Mouse (Mus musculus) embryonic facial prominence, embryonic 13.5 days (tissue): Measurements from ENCODE around the gene Pithd1. TPM values are rescaled to one million over a fixed set of nuclear protein-coding genes. Genes with fewer than 3 reads are reported as not detected.

ENCODE experiments used
- ATAC-seq: fragments of 200-750 bp; cut with Nextera tagmentation; 2 replicates; pipeline ENCODE4 v1.8.0; 2017; ENCODE audit warnings: low read depth; ENCODE audit not compliant: insufficient number of reproducible peaks, insufficient read depth, low FRiP score, low TSS enrichment
- H3K27ac ChIP-seq: fragments of 300-500 bp; sonication (generic); 2 replicates; pipeline ENCODE4 v1.5.1; 2015; ENCODE audit warnings: moderate library complexity, mild to moderate bottlenecking, inconsistent platforms
- H3K27me3 ChIP-seq: fragments of 300-500 bp; sonication (generic); 2 replicates; pipeline ENCODE4 v1.6.1; 2015; ENCODE audit warnings: mild to moderate bottlenecking, inconsistent platforms
- H3K36me3 ChIP-seq: fragments of 300-500 bp; sonication (generic); 2 replicates; pipeline ENCODE4 v1.6.1; 2015; ENCODE audit warnings: mild to moderate bottlenecking, inconsistent platforms
- H3K4me1 ChIP-seq: fragments of 300-500 bp; sonication (generic); 2 replicates; pipeline ENCODE4 v1.6.1; 2015; ENCODE audit warnings: inconsistent platforms
- H3K4me2 ChIP-seq: fragments of 300-500 bp; sonication (generic); 2 replicates; pipeline ENCODE4 v1.6.1; 2015; ENCODE audit warnings: moderate library complexity, mild to moderate bottlenecking, inconsistent platforms
- H3K4me3 ChIP-seq: fragments of 300-500 bp; sonication (generic); 2 replicates; pipeline ENCODE4 v1.5.1; 2015; ENCODE audit warnings: mild to moderate bottlenecking, inconsistent platforms
- H3K9ac ChIP-seq: fragments of 300-500 bp; sonication (generic); 2 replicates; pipeline ENCODE4 v1.6.1; 2015; ENCODE audit warnings: mild to moderate bottlenecking, inconsistent platforms
- H3K9me3 ChIP-seq: fragments of 300-500 bp; sonication (generic); 2 replicates; pipeline ENCODE4 v1.6.1; 2016; ENCODE audit warnings: inconsistent platforms
- WGBS: fragments of 180-500 bp; shearing (Covaris S2); methylation state at CpG from one replicate; pipeline ENCODE4 v1.1.7; 2015; ENCODE audit warnings: mixed read lengths; 5-methylcytosine and 5-hydroxymethylcytosine counted together
- polyA plus RNA-seq: library from polyadenylated mRNA; unstranded; fragments of >200 nt; fragmentation: Nextera tagmentation; extraction: Ambion mirVana; gene quantifications from 2 replicates; pipeline ENCODE4 v1.2.1, GENCODE M21; 2015

Gene Pithd1
- polyA plus RNA-seq, 1 experiment from 2014 or later: 59.9 TPM

- Histone ChIP-seq H3K4me2 (no peak overlapping the region), H3K36me3 (peaks cover 53% of the 10 kb centered on the region), H3K9me3 (no peaks in the 10 kb centered on the region), H3K27ac (no peak overlapping the region), H3K27me3 (no peaks in the 10 kb centered on the region), H3K4me1 (peaks cover 36% of the 10 kb centered on the region), H3K9ac (no peak overlapping the region; the same call in 1 of the 2 replicates), H3K4me3 (no peak overlapping the region)
- 68% methylated on average over 19 of the region's 19 CpGs for WGBS
- no peak for ATAC-seq
These were observed 18.7 kb downstream of the Pithd1 start for GRCm38 (mm10) chr4:135968271-135968869.

- Histone ChIP-seq H3K4me2 (no peak overlapping the region), H3K27me3 (no peaks in the 10 kb centered on the region), H3K4me1 (peaks cover 32% of the 10 kb centered on the region), H3K36me3 (peaks cover 53% of the 10 kb centered on the region), H3K9ac (no peak overlapping the region), H3K4me3 (no peak overlapping the region), H3K9me3 (no peaks in the 10 kb centered on the region), H3K27ac (no peak overlapping the region)
- WGBS: 91% methylated on average over 18 of the region's 18 CpGs
- ATAC-seq: no peak
These were observed 19.8 kb downstream of the Pithd1 start for GRCm38 (mm10) chr4:135967086-135967760.

- peaks cover 60% of the 10 kb centered on the region for H3K36me3 ChIP-seq
- WGBS: 90% methylated on average over 16 of the region's 16 CpGs
- no peaks in the 10 kb centered on the region for H3K27me3 ChIP-seq
- peaks cover 25% of the 10 kb centered on the region for H3K4me1 ChIP-seq
- ATAC-seq: no peak
- H3K4me2 ChIP-seq: no peak overlapping the region
- no peak overlapping the region for H3K4me3 ChIP-seq
- no peaks in the 10 kb centered on the region for H3K9me3 ChIP-seq
- no peak overlapping the region for H3K27ac ChIP-seq
- no peak overlapping the region for H3K9ac ChIP-seq
These were observed 20.8 kb downstream of the Pithd1 start for GRCm38 (mm10) chr4:135966283-135966682.

- Histone ChIP-seq H3K4me3 (peak overlapping the region; percentile 71; the same call in 1 of the 2 replicates), H3K27me3 (no peaks in the 10 kb centered on the region), H3K4me2 (peak overlapping the region; percentile 97), H3K9me3 (no peaks in the 10 kb centered on the region), H3K36me3 (peaks cover 66% of the 10 kb centered on the region), H3K9ac (no peak overlapping the region), H3K4me1 (peaks cover 17% of the 10 kb centered on the region), H3K27ac (no peak overlapping the region)
- 82% methylated on average over 9 of the region's 9 CpGs for WGBS
- ATAC-seq: no peak
These were observed 22.0 kb downstream of the Pithd1 start for GRCm38 (mm10) chr4:135965113-135965512.

GRCm38 (mm10) chr4:135964426-135964825 is 22.6 kb downstream of the Pithd1 start:
- Histone ChIP-seq H3K36me3 (peaks cover 65% of the 10 kb centered on the region), H3K4me3 (peak overlapping the region; percentile 71), H3K9me3 (no peaks in the 10 kb centered on the region), H3K27me3 (no peaks in the 10 kb centered on the region), H3K4me1 (peaks cover 17% of the 10 kb centered on the region), H3K9ac (peak overlapping the region; percentile 89), H3K27ac (peak overlapping the region; percentile 91), H3K4me2 (peak overlapping the region; percentile 97)
- peak; percentile 12; the same call in 1 of the 2 replicates for ATAC-seq
- WGBS: 2% methylated on average over 12 of the region's 12 CpGs

- WGBS: under 1% methylated on average over 56 of the region's 56 CpGs
- Histone ChIP-seq H3K36me3 (peaks cover 65% of the 10 kb centered on the region), H3K4me1 (peaks cover 17% of the 10 kb centered on the region), H3K4me2 (peak within 1 kb of the TSS; percentile 97), H3K4me3 (peak within 1 kb of the TSS; percentile 71), H3K27ac (peak within 1 kb of the TSS; percentile 91), H3K27me3 (no peaks in the 10 kb centered on the region), H3K9me3 (no peaks in the 10 kb centered on the region), H3K9ac (peak within 1 kb of the TSS; percentile 89)
- ATAC-seq: peak; percentile 87
These were observed 23.4 kb downstream of the Pithd1 start, which contains the start of gene Gale for GRCm38 (mm10) chr4:135963457-135964193. TSS of gene Gale (plus strand) at chr4:135963727.

- Histone ChIP-seq H3K36me3 (peaks cover 65% of the 10 kb centered on the region), H3K4me2 (peak overlapping the region; percentile 97), H3K27ac (peak overlapping the region; percentile 91), H3K9ac (peak overlapping the region; percentile 89), H3K4me3 (peak overlapping the region; percentile 71), H3K4me1 (peaks cover 17% of the 10 kb centered on the region), H3K27me3 (no peaks in the 10 kb centered on the region), H3K9me3 (no peaks in the 10 kb centered on the region)
- WGBS: 4% methylated on average over 15 of the region's 15 CpGs
- no peak for ATAC-seq
These were observed 24.1 kb downstream of the Pithd1 start for GRCm38 (mm10) chr4:135962946-135963345.

- Histone ChIP-seq H3K27ac (no peak overlapping the region), H3K4me3 (no peak overlapping the region), H3K4me2 (no peak overlapping the region), H3K9ac (no peak overlapping the region), H3K27me3 (no peaks in the 10 kb centered on the region), H3K4me1 (peaks cover 17% of the 10 kb centered on the region), H3K36me3 (peaks cover 65% of the 10 kb centered on the region), H3K9me3 (no peaks in the 10 kb centered on the region)
- 84% methylated on average over 7 of the region's 7 CpGs for WGBS
- ATAC-seq: no peak
These were observed 24.9 kb downstream of the Pithd1 start for GRCm38 (mm10) chr4:135962198-135962597.

- H3K9ac ChIP-seq: no peak overlapping the region
- peaks cover 61% of the 10 kb centered on the region for H3K36me3 ChIP-seq
- H3K4me3 ChIP-seq: no peak overlapping the region
- peaks cover 17% of the 10 kb centered on the region for H3K4me1 ChIP-seq
- no peak for ATAC-seq
- 88% methylated on average over 5 of the region's 5 CpGs for WGBS
- no peak overlapping the region for H3K27ac ChIP-seq
- H3K9me3 ChIP-seq: no peaks in the 10 kb centered on the region
- H3K4me2 ChIP-seq: no peak overlapping the region
- no peaks in the 10 kb centered on the region for H3K27me3 ChIP-seq
These were observed 25.4 kb downstream of the Pithd1 start for GRCm38 (mm10) chr4:135961709-135962108.

GRCm38 (mm10) chr4:135960717-135961116 is 26.3 kb downstream of the Pithd1 start:
- Histone ChIP-seq H3K27ac (no peak overlapping the region), H3K36me3 (peaks cover 59% of the 10 kb centered on the region), H3K4me1 (peaks cover 17% of the 10 kb centered on the region), H3K9ac (no peak overlapping the region), H3K9me3 (no peaks in the 10 kb centered on the region), H3K4me3 (no peak overlapping the region), H3K4me2 (no peak overlapping the region), H3K27me3 (no peaks in the 10 kb centered on the region)
- WGBS: 20% methylated on average over 5 of the region's 5 CpGs
- no peak for ATAC-seq

- ATAC-seq: no peak
- Histone ChIP-seq H3K4me2 (no peak overlapping the region), H3K27ac (no peak overlapping the region), H3K36me3 (peaks cover 69% of the 10 kb centered on the region), H3K4me1 (peaks cover 3% of the 10 kb centered on the region; the same call in 1 of the 2 replicates), H3K9ac (no peak overlapping the region), H3K9me3 (no peaks in the 10 kb centered on the region), H3K4me3 (no peak overlapping the region), H3K27me3 (no peaks in the 10 kb centered on the region)
- WGBS: 62% methylated on average over 8 of the region's 8 CpGs
These were observed 28.7 kb downstream of the Pithd1 start for GRCm38 (mm10) chr4:135958354-135958753.
